Mouse (Mus musculus) monocyte, adult 59 days (primary cell): ENCODE results near the gene Suv39h2. TPM values are rescaled to one million over a fixed set of nuclear protein-coding genes. Genes with fewer than 3 reads are reported as not detected.

ENCODE experiments used
- total RNA-seq, 2 experiments: library from RNA; stranded (reverse); gene quantifications; one replicate each; pipeline ENCODE4 v1.2.4; 2023

Suv39h2 gene
- total RNA-seq: under 1 TPM; 0.31 to 0.43 TPM

DNA sequence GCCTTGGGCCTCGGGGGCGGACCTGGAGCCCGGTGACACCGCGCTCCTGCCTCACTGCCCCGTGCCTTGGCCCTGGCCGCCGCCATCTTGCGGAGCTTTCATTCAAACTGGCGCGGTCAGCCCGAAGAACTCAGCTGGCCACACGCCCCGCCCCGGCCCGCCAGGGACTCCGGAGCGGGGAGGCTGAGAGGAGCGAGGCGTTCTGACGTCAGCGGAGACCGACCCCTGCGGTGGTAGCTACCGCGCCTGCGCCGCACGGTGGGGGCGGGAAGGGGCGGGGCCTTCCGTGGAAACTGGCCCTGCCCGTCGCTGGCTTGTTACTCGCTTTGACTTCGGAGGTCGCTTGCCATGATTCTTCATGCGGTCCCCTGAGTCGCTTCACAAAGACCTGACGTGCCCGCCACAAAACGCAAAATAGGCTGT, at the start of gene Suv39h2:
Suv39h2 (minus strand) TSS at position 171 of the 423 bp plus-strand sequence.

DNA sequence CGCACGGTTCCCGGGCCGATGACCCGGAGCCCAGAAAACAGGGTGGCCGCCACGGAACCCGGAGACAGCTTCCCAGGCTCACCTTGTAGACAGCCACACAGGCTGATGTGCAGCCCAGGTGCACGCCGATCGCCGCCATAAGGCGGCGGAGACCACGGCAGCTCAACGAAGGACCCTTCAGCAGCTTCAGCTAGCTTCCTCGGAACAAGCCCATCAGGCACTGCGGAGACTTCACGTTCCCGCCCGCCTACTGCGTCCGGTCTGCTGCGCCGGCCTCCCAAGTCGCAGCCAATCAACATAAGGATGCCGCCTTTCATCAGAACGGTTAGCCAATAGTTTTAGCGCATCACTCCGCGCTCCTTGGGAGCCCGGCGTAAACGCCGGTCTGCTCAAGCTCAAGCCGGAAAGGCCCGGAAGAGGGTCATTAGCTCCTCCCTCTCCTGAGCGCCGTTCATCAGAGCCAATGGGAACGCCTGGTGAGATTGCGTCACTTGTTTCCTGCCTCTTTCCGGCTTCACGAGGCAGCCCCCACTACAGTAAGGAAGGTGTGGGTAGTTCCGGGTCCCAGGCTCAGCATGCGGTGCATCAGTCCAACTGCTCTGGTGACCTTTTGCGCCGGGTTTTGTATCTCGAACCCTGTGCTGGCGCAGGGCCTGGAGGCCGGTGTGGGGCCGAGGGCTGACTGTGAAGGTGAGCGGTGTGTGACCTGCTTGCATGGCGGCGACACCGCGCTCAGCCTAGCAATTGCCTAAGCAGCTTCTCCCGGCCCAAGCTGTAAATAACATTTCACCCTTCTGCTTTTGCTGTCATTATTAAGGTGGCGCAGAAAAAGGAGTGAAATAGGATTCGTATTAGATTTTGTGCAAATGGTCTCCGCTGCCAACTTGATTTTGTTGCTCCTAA, 38.0 kb upstream of the Suv39h2 start, which contains the start of the genes Gm45902, Hspa14 and Cdnf:
Gm45902 (minus strand) TSS at position 239 of the 903 bp plus-strand sequence.
Hspa14 (minus strand) TSS at position 263 of the 903 bp plus-strand sequence.
Cdnf (plus strand) TSS at position 479 of the 903 bp plus-strand sequence.

GRCm38 (mm10) chr2:3423841-3424578, 50.8 kb downstream of the Suv39h2 start, which contains the start of gene Dclre1c:
TSS of gene Dclre1c (plus strand) at chr2:3424131.

GRCm38 (mm10) chr2:3422548-3422947, 52.3 kb downstream of the Suv39h2 start, which contains the start of gene Meig1:
TSS of gene Meig1 (minus strand) at chr2:3422648.

Other genes with a start within 250 kb of the Suv39h2 start
- 10 to 100 TPM; 13.8 to 15.4 TPM for gene Nmt2, start 190.8 kb downstream of the Suv39h2 start, total RNA-seq
- gene Rpp38, start 142.4 kb downstream of the Suv39h2 start, total RNA-seq: 1 to 10 TPM; 1.9 to 2.9 TPM
- not detected for gene Acbd7, start 138.9 kb downstream of the Suv39h2 start, total RNA-seq
- gene Olah, start 77.8 kb downstream of the Suv39h2 start, total RNA-seq: not detected
- gene Meig1, start 52.4 kb downstream of the Suv39h2 start, total RNA-seq: 1 to 10 TPM; 1.0 to 2.3 TPM
- 10 to 100 TPM; 75.0 to 86.9 TPM for gene Dclre1c, start 50.9 kb downstream of the Suv39h2 start, total RNA-seq
- 1 to 10 TPM; 7.7 to 8.4 TPM for gene Gm45902, start 37.8 kb upstream of the Suv39h2 start, total RNA-seq
- gene Hspa14, start 37.8 kb upstream of the Suv39h2 start, total RNA-seq: 10 to 100 TPM; 52.7 to 58.1 TPM
- gene Cdnf, start 38.0 kb upstream of the Suv39h2 start, total RNA-seq: under 1 TPM; 0.26 to 0.27 TPM
- 100 to 1,000 TPM; 236 to 241 TPM for gene Fam107b, start 95.5 kb upstream of the Suv39h2 start, total RNA-seq